Mouse (Mus musculus): Measurements from ENCODE around the gene Ddx31. TPM values are rescaled to one million over a fixed set of nuclear protein-coding genes. Genes with fewer than 3 reads are reported as not detected.

The Ddx31 gene
- polyA plus RNA-seq, 1 experiment: 5.2 TPM

- no peak for TF ChIP-seq POLR2A (IDR thresholded peaks at IDR 0.05; ENCODE audit: low read depth, low read length)
- no peak for TF ChIP-seq CTCF (IDR thresholded peaks at IDR 0.05; ENCODE audit: extremely low read depth, insufficient read depth, insufficient read length, insufficient replicate concordance)
- no peak for DNase-seq (ENCODE audit: low read depth in 1 of 2, low spot score in 2 of 2)
- Histone ChIP-seq H3K27ac (ENCODE audit: insufficient read depth, low read length) (no peak overlapping the region), H3K27me3 (ENCODE audit: control insufficient read depth, insufficient read depth, low read length) (no peaks in the 10 kb centered on the region), H3K4me3 (ENCODE audit: extremely low read depth, insufficient read depth, insufficient read length) (no peak overlapping the region), H3K36me3 (ENCODE audit: control insufficient read depth, insufficient read depth, low read length) (peaks cover 23% of the 10 kb centered on the region), H3K4me1 (ENCODE audit: control insufficient read depth, insufficient read depth, insufficient read length) (no peaks in the 10 kb centered on the region; the same call in 1 of the 2 replicates)
- WGBS: 68% methylated on average over 4 of the region's 4 CpGs
Observed at GRCm38 (mm10) chr2:28859303-28859702, 19.1 kb downstream of the Ddx31 start.

DNA sequence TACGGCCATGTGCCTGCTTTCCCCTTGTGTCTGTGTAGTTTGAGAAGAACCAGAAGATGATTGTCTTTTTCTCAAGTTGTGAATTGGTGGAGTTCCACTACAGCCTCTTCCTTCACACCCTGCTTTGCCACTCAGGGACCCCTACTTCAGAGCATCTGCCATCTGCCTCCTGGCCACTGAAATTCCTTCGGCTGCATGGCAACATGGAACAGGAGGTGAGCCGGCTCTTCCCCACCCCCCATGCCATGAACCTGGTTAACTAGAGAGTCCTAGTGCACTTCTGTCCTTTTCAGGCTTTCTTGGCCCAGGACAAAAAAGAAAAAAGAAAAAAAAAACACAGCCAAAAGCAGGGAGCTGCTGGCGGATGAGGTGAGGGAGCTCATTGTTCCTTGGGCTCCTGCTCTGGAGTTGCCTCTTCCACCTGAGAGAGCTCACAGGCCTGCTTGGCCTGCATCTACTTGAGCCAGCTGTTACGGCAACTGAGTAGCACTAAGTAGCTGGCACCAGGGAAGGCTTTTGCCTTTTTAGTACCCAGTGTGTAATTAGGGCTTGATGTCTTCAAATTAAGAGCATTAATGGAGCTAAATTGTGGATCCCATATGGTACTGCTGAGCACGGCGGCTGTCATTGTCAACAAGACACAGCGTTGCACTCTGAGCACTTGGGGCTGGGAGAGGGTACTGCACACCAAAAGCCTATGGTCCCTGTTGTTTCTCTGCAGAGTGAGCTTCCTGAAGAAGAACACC is 20.6 kb downstream of the Ddx31 start:
- no peaks in the 10 kb centered on the region for H3K27me3 ChIP-seq (ENCODE audit: control insufficient read depth, insufficient read depth, low read length)
- no peak for DNase-seq (ENCODE audit: low read depth in 1 of 2, low spot score in 2 of 2)
- H3K27ac ChIP-seq (ENCODE audit: insufficient read depth, low read length): no peak overlapping the region
- peaks cover 23% of the 10 kb centered on the region for H3K36me3 ChIP-seq (ENCODE audit: control insufficient read depth, insufficient read depth, low read length)
- WGBS: 94% methylated on average over 8 of the region's 8 CpGs
- H3K4me3 ChIP-seq (ENCODE audit: extremely low read depth, insufficient read depth, insufficient read length): no peak overlapping the region
- H3K4me1 ChIP-seq (ENCODE audit: control insufficient read depth, insufficient read depth, insufficient read length): no peaks in the 10 kb centered on the region; the same call in 1 of the 2 replicates
- no peak for TF ChIP-seq CTCF (IDR thresholded peaks at IDR 0.05; ENCODE audit: extremely low read depth, insufficient read depth, insufficient read length, insufficient replicate concordance)
- TF ChIP-seq POLR2A (IDR thresholded peaks at IDR 0.05; ENCODE audit: low read depth, low read length): no peak

DNA sequence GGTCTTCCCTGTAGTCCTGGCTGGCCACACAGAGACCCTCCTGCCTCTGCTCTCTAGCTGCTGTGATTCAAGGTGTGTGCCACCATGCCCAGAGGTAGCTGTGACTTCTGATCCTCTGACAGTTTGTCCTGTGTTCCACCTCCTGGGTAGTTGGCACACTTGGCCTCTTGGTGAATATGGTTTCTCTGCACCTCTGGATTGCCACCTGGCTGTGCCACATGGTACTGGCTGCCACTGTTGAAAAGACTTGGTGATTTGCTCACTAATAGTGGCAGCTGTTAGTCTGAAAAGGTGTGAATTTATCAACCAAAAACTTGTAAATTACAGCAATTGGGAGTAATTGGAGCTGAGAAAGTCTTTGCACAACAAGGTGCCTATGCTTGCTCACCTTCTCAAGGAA is 23.7 kb downstream of the Ddx31 start:
- H3K4me3 ChIP-seq (ENCODE audit: extremely low read depth, insufficient read depth, insufficient read length): no peak overlapping the region
- peaks cover 21% of the 10 kb centered on the region for H3K36me3 ChIP-seq (ENCODE audit: control insufficient read depth, insufficient read depth, low read length)
- no peaks in the 10 kb centered on the region; the same call in 1 of the 2 replicates for H3K4me1 ChIP-seq (ENCODE audit: control insufficient read depth, insufficient read depth, insufficient read length)
- H3K27me3 ChIP-seq (ENCODE audit: control insufficient read depth, insufficient read depth, low read length): no peaks in the 10 kb centered on the region
- no peak for DNase-seq (ENCODE audit: low read depth in 1 of 2, low spot score in 2 of 2)
- TF ChIP-seq CTCF (IDR thresholded peaks at IDR 0.05; ENCODE audit: extremely low read depth, insufficient read depth, insufficient read length, insufficient replicate concordance): no peak
- TF ChIP-seq POLR2A (IDR thresholded peaks at IDR 0.05; ENCODE audit: low read depth, low read length): no peak
- H3K27ac ChIP-seq (ENCODE audit: insufficient read depth, low read length): no peak overlapping the region

- Histone ChIP-seq H3K27ac (ENCODE audit: insufficient read depth, low read length) (no peak overlapping the region), H3K4me1 (ENCODE audit: control insufficient read depth, insufficient read depth, insufficient read length) (no peaks in the 10 kb centered on the region; the same call in 1 of the 2 replicates), H3K36me3 (ENCODE audit: control insufficient read depth, insufficient read depth, low read length) (peaks cover 6% of the 10 kb centered on the region; the same call in 1 of the 2 replicates), H3K4me3 (ENCODE audit: extremely low read depth, insufficient read depth, insufficient read length) (no peak overlapping the region), H3K27me3 (ENCODE audit: control insufficient read depth, insufficient read depth, low read length) (no peaks in the 10 kb centered on the region)
- no peak for TF ChIP-seq POLR2A (IDR thresholded peaks at IDR 0.05; ENCODE audit: low read depth, low read length)
- no peak for TF ChIP-seq CTCF (IDR thresholded peaks at IDR 0.05; ENCODE audit: extremely low read depth, insufficient read depth, insufficient read length, insufficient replicate concordance)
- 92% methylated on average over 7 of the region's 7 CpGs for WGBS
- DNase-seq (ENCODE audit: low read depth in 1 of 2, low spot score in 2 of 2): no peak
Observed at GRCm38 (mm10) chr2:28867495-28867894, 27.3 kb downstream of the Ddx31 start.

- no peak for TF ChIP-seq POLR2A (IDR thresholded peaks at IDR 0.05; ENCODE audit: low read depth, low read length)
- no peak for TF ChIP-seq CTCF (IDR thresholded peaks at IDR 0.05; ENCODE audit: extremely low read depth, insufficient read depth, insufficient read length, insufficient replicate concordance)
Observed at GRCm38 (mm10) chr2:28875554-28875953, 35.3 kb downstream of the Ddx31 start.

GRCm38 (mm10) chr2:28881275-28881674 is 41.1 kb downstream of the Ddx31 start:
- WGBS: 92% methylated on average over 3 of the region's 3 CpGs
- Histone ChIP-seq H3K4me1 (ENCODE audit: control insufficient read depth, insufficient read depth, insufficient read length) (no peaks in the 10 kb centered on the region), H3K27me3 (ENCODE audit: control insufficient read depth, insufficient read depth, low read length) (no peaks in the 10 kb centered on the region), H3K27ac (ENCODE audit: insufficient read depth, low read length) (no peak overlapping the region), H3K4me3 (ENCODE audit: extremely low read depth, insufficient read depth, insufficient read length) (no peak overlapping the region), H3K36me3 (ENCODE audit: control insufficient read depth, insufficient read depth, low read length) (peaks cover 23% of the 10 kb centered on the region)
- no peak for DNase-seq (ENCODE audit: low read depth in 1 of 2, low spot score in 2 of 2)
- TF ChIP-seq CTCF (IDR thresholded peaks at IDR 0.05; ENCODE audit: extremely low read depth, insufficient read depth, insufficient read length, insufficient replicate concordance) (no peak), POLR2A (IDR thresholded peaks at IDR 0.05; ENCODE audit: low read depth, low read length) (no peak)

More at GRCm38 (mm10) chr2:28875554-28875953, 35.3 kb downstream of the Ddx31 start:
- Histone ChIP-seq H3K36me3 (ENCODE audit: control insufficient read depth, insufficient read depth, low read length) (peaks cover 25% of the 10 kb centered on the region), H3K4me3 (ENCODE audit: extremely low read depth, insufficient read depth, insufficient read length) (no peak overlapping the region), H3K27ac (ENCODE audit: insufficient read depth, low read length) (no peak overlapping the region), H3K4me1 (ENCODE audit: control insufficient read depth, insufficient read depth, insufficient read length) (no peaks in the 10 kb centered on the region), H3K27me3 (ENCODE audit: control insufficient read depth, insufficient read depth, low read length) (no peaks in the 10 kb centered on the region)
- WGBS: 94% methylated on average over 11 of the region's 11 CpGs
- DNase-seq (ENCODE audit: low read depth in 1 of 2, low spot score in 2 of 2): no peak

- Histone ChIP-seq H3K4me3 (ENCODE audit: extremely low read depth, insufficient read depth, insufficient read length) (no peak overlapping the region), H3K4me1 (ENCODE audit: control insufficient read depth, insufficient read depth, insufficient read length) (no peaks in the 10 kb centered on the region), H3K36me3 (ENCODE audit: control insufficient read depth, insufficient read depth, low read length) (peaks cover 22% of the 10 kb centered on the region), H3K27me3 (ENCODE audit: control insufficient read depth, insufficient read depth, low read length) (no peaks in the 10 kb centered on the region), H3K27ac (ENCODE audit: insufficient read depth, low read length) (no peak overlapping the region)
- 89% methylated on average over 3 of the region's 3 CpGs for WGBS
- TF ChIP-seq POLR2A (IDR thresholded peaks at IDR 0.05; ENCODE audit: low read depth, low read length) (no peak), CTCF (IDR thresholded peaks at IDR 0.05; ENCODE audit: extremely low read depth, insufficient read depth, insufficient read length, insufficient replicate concordance) (no peak)
- DNase-seq (ENCODE audit: low read depth in 1 of 2, low spot score in 2 of 2): no peak
Observed at GRCm38 (mm10) chr2:28882047-28882446, 41.8 kb downstream of the Ddx31 start.

Data from spleen, adult 2 months (tissue).